Mouse (Mus musculus): ENCODE measurements around the gene Ptprg. TPM values are rescaled to one million over a fixed set of nuclear protein-coding genes. Genes with fewer than 3 reads are reported as not detected.

The Ptprg gene
- total and polyA plus RNA-seq, 3 experiments, result 25.1 to 57.1 (median 54.0) TPM

- Histone ChIP-seq H3K36me3 (ENCODE audit: control insufficient read depth, insufficient read depth, low read length) (peaks cover 15% of the 10 kb centered on the region), H3K27ac (peak overlapping the region; percentile 41), H3K79me2 (replicated peaks; ENCODE audit: control insufficient read depth, insufficient read depth, low read length) (peaks cover 8% of the 10 kb centered on the region), H3K4me1 (ENCODE audit: control insufficient read depth, insufficient read depth, low read length) (peaks cover 12% of the 10 kb centered on the region), H3K9ac (ENCODE audit: low read depth, low read length) (no peak overlapping the region), H3K27me3 (ENCODE audit: control insufficient read depth, insufficient read depth, low read length) (no peaks in the 10 kb centered on the region), H3K4me3 (no peak overlapping the region)
- TF ChIP-seq CTCF (IDR thresholded peaks at IDR 0.05) (no peak), POLR2A (IDR thresholded peaks at IDR 0.05; ENCODE audit: insufficient read depth, low read depth, low read length) (no peak), EP300 (IDR thresholded peaks at IDR 0.05; ENCODE audit: insufficient read depth, low read depth, low read length) (no peak)
- 57% methylated on average over 6 of the region's 6 CpGs for WGBS
- intact Hi-C loops (cut with DNase I), result loop anchor here (5.0 kb wide), 1 partner anchor 115 kb away; no protein-coding TSS in a partner anchor
- no peak for DNase-seq
Observed at GRCm38 (mm10) chr14:11817236-11817635, 263.9 kb downstream of the Ptprg start.

- Histone ChIP-seq H3K27me3 (ENCODE audit: control insufficient read depth, insufficient read depth, low read length) (no peaks in the 10 kb centered on the region), H3K79me2 (replicated peaks; ENCODE audit: control insufficient read depth, insufficient read depth, low read length) (peaks cover 8% of the 10 kb centered on the region), H3K36me3 (ENCODE audit: control insufficient read depth, insufficient read depth, low read length) (peaks cover 12% of the 10 kb centered on the region), H3K4me1 (ENCODE audit: control insufficient read depth, insufficient read depth, low read length) (peaks cover 9% of the 10 kb centered on the region), H3K27ac (peak overlapping the region; percentile 5; the same call in 1 of the 2 replicates), H3K9ac (ENCODE audit: low read depth, low read length) (no peak overlapping the region), H3K4me3 (no peak overlapping the region)
- intact Hi-C loops (cut with DNase I), result loop anchor here (5.0 kb wide), 1 partner anchor 114 kb away; no protein-coding TSS in a partner anchor
- no peak for TF ChIP-seq CTCF (IDR thresholded peaks at IDR 0.05)
- 0 out of 2 replicates have a peak, but pooled peaks have one; percentile 15 for TF ChIP-seq EP300 (IDR thresholded peaks at IDR 0.05; ENCODE audit: insufficient read depth, low read depth, low read length)
- TF ChIP-seq POLR2A (IDR thresholded peaks at IDR 0.05; ENCODE audit: insufficient read depth, low read depth, low read length), result no peak
- 72% methylated on average over 3 of the region's 3 CpGs for WGBS
- DNase-seq, result no peak
Observed at GRCm38 (mm10) chr14:11818054-11818453, 264.7 kb downstream of the Ptprg start.

- no peak overlapping the region for H3K4me3 ChIP-seq
- peaks cover 8% of the 10 kb centered on the region for H3K79me2 ChIP-seq (replicated peaks; ENCODE audit: control insufficient read depth, insufficient read depth, low read length)
- H3K9ac ChIP-seq (ENCODE audit: low read depth, low read length), result no peak overlapping the region
- no peak for DNase-seq
- peaks cover 11% of the 10 kb centered on the region for H3K36me3 ChIP-seq (ENCODE audit: control insufficient read depth, insufficient read depth, low read length)
- peaks cover 8% of the 10 kb centered on the region for H3K4me1 ChIP-seq (ENCODE audit: control insufficient read depth, insufficient read depth, low read length)
- H3K27me3 ChIP-seq (ENCODE audit: control insufficient read depth, insufficient read depth, low read length), result no peaks in the 10 kb centered on the region
- 91% methylated on average over 8 of the region's 8 CpGs for WGBS
- H3K27ac ChIP-seq, result no peak overlapping the region
- TF ChIP-seq EP300 (IDR thresholded peaks at IDR 0.05; ENCODE audit: insufficient read depth, low read depth, low read length) (no peak), CTCF (IDR thresholded peaks at IDR 0.05) (no peak), POLR2A (IDR thresholded peaks at IDR 0.05; ENCODE audit: insufficient read depth, low read depth, low read length) (no peak)
- intact Hi-C loops (cut with DNase I), result loop anchor here (5.0 kb wide), 1 partner anchor 114 kb away; no protein-coding TSS in a partner anchor
Observed at GRCm38 (mm10) chr14:11818721-11819120, 265.4 kb downstream of the Ptprg start.

- no peak overlapping the region for H3K9ac ChIP-seq (ENCODE audit: low read depth, low read length)
- no peaks in the 10 kb centered on the region for H3K27me3 ChIP-seq (ENCODE audit: control insufficient read depth, insufficient read depth, low read length)
- peaks cover 8% of the 10 kb centered on the region for H3K4me1 ChIP-seq (ENCODE audit: control insufficient read depth, insufficient read depth, low read length)
- TF ChIP-seq CTCF (IDR thresholded peaks at IDR 0.05) (peak; percentile 63), EP300 (IDR thresholded peaks at IDR 0.05; ENCODE audit: insufficient read depth, low read depth, low read length) (no peak)
- no peak for DNase-seq
- intact Hi-C loops (cut with DNase I), result loop anchor here (5.0 kb wide), 1 partner anchor 113 kb away; no protein-coding TSS in a partner anchor
- H3K4me3 ChIP-seq, result no peak overlapping the region
- H3K36me3 ChIP-seq (ENCODE audit: control insufficient read depth, insufficient read depth, low read length), result peaks cover 10% of the 10 kb centered on the region
- no peak overlapping the region for H3K27ac ChIP-seq
- H3K79me2 ChIP-seq (replicated peaks; ENCODE audit: control insufficient read depth, insufficient read depth, low read length), result peaks cover 8% of the 10 kb centered on the region
- WGBS, result 74% methylated on average over 2 of the region's 2 CpGs
Observed at GRCm38 (mm10) chr14:11819326-11819725, 266.0 kb downstream of the Ptprg start.

- intact Hi-C loops (cut with DNase I), result no loop called here
- TF ChIP-seq EP300 (IDR thresholded peaks at IDR 0.05; ENCODE audit: insufficient read depth, low read depth, low read length) (no peak), CTCF (IDR thresholded peaks at IDR 0.05) (no peak), POLR2A (IDR thresholded peaks at IDR 0.05; ENCODE audit: insufficient read depth, low read depth, low read length) (no peak)
- WGBS, result 86% methylated on average over 7 of the region's 7 CpGs
Observed at GRCm38 (mm10) chr14:11822830-11823700, 269.7 kb downstream of the Ptprg start.

GRCm38 (mm10) chr14:11823701-11824095 lies 270.4 kb downstream of the Ptprg start:
- Histone ChIP-seq H3K36me3 (ENCODE audit: control insufficient read depth, insufficient read depth, low read length) (no peaks in the 10 kb centered on the region; the same call in 1 of the 2 replicates), H3K4me1 (ENCODE audit: control insufficient read depth, insufficient read depth, low read length) (peaks cover 3% of the 10 kb centered on the region), H3K9ac (ENCODE audit: low read depth, low read length) (no peak overlapping the region), H3K27me3 (ENCODE audit: control insufficient read depth, insufficient read depth, low read length) (no peaks in the 10 kb centered on the region), H3K27ac (no peak overlapping the region), H3K4me3 (no peak overlapping the region), H3K79me2 (replicated peaks; ENCODE audit: control insufficient read depth, insufficient read depth, low read length) (peaks cover 4% of the 10 kb centered on the region)
- intact Hi-C loops (cut with DNase I), result no loop called here
- TF ChIP-seq CTCF (IDR thresholded peaks at IDR 0.05), result no peak
- TF ChIP-seq POLR2A (IDR thresholded peaks at IDR 0.05; ENCODE audit: insufficient read depth, low read depth, low read length), result no peak
- TF ChIP-seq EP300 (IDR thresholded peaks at IDR 0.05; ENCODE audit: insufficient read depth, low read depth, low read length), result no peak
- no peak for DNase-seq
- 87% methylated on average over 6 of the region's 6 CpGs for WGBS

More at GRCm38 (mm10) chr14:11822830-11823700, 269.7 kb downstream of the Ptprg start:
- no peak for DNase-seq
- Histone ChIP-seq H3K27me3 (ENCODE audit: control insufficient read depth, insufficient read depth, low read length) (no peaks in the 10 kb centered on the region), H3K9ac (ENCODE audit: low read depth, low read length) (no peak overlapping the region), H3K4me1 (ENCODE audit: control insufficient read depth, insufficient read depth, low read length) (peaks cover 3% of the 10 kb centered on the region), H3K36me3 (ENCODE audit: control insufficient read depth, insufficient read depth, low read length) (peaks cover 5% of the 10 kb centered on the region), H3K79me2 (replicated peaks; ENCODE audit: control insufficient read depth, insufficient read depth, low read length) (peaks cover 4% of the 10 kb centered on the region), H3K27ac (no peak overlapping the region), H3K4me3 (no peak overlapping the region)
